Mouse (Mus musculus): Measurements from ENCODE around the gene Gm8126. TPM values are rescaled to one million over a fixed set of nuclear protein-coding genes. Genes with fewer than 3 reads are reported as not detected.
"Not testable (repeated sequence)": the region's sequence is repeated elsewhere in the genome, so short reads cannot be mapped to it uniquely, and the experiment has no call there.

Gene Gm8126
- polyA plus RNA-seq (2012; rRNA removed), result not detected in 2 replicates

- H3K36me3 ChIP-seq (ENCODE audit: control insufficient read depth, insufficient read depth, low read length); H3K4me1 ChIP-seq (ENCODE audit: control insufficient read depth, insufficient read depth, insufficient read length, low read length); H3K27ac ChIP-seq (ENCODE audit: insufficient read depth, low read depth, low read length); H3K4me3 ChIP-seq (ENCODE audit: low read depth, low read length); H3K27me3 ChIP-seq (ENCODE audit: control insufficient read depth, insufficient read depth, low read length): not testable (repeated sequence)
- WGBS, result 94% methylated on average over 3 of the region's 4 CpGs
These were observed at the start of gene Gm8126 for GRCm38 (mm10) chr14:43258349-43258748. Gene Gm8126, plus strand, starts transcription at chr14:43258649.

DNA sequence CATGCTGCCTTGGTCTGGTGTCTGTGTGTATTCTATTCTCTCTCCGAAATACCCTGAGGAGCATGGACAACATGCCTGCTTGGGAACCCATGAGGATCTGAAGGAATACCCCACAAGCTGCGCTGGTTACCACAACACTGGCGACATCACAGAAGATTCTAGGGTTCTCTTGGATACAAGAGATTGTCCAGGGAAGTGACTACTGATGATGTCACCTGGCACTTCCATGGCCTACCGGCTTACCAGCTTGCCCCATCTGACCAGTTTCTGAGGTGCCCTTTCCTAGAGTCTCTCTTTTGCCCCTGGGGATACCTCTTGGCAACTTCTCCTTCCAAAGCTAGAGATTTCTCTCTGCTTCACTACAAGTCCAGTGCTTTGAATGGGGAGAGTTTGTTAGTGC is 23.2 kb upstream of the Gm8126 start, which contains the start of gene Gm8122:
Gene Gm8122 (minus strand): TSS at position 101 of the 400 bp plus-strand sequence.
- H3K27me3 ChIP-seq (ENCODE audit: control insufficient read depth, insufficient read depth, low read length); H3K4me3 ChIP-seq (ENCODE audit: low read depth, low read length): not testable (repeated sequence)
- 89% methylated on average over 4 of the region's 4 CpGs for WGBS

DNA sequence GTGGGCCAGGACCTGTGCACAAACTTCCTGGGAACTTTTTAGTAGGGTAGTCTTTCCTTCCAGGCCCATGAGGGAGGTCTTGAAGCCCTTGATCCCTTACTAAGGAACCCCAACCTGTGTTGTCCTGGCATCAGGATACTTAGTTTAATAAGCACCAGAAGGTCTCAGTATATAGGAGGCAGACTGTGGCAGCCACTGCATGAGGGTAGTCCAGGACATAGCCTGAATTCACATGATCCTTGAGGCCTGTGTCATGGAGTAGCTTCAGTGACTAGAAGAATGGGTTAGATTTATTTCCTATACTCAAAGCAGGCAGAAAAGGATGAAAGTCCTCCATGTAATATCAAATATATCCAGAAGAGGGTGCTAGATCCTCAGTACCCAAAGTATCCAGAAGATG is 20.7 kb upstream of the Gm8126 start:
- H3K27ac ChIP-seq (ENCODE audit: insufficient read depth, low read depth, low read length); H3K27me3 ChIP-seq (ENCODE audit: control insufficient read depth, insufficient read depth, low read length); H3K36me3 ChIP-seq (ENCODE audit: control insufficient read depth, insufficient read depth, low read length); H3K4me3 ChIP-seq (ENCODE audit: low read depth, low read length); H3K4me1 ChIP-seq (ENCODE audit: control insufficient read depth, insufficient read depth, insufficient read length, low read length): not testable (repeated sequence)

More for the DNA sequence above, 23.2 kb upstream of the Gm8126 start, which contains the start of gene Gm8122:
- H3K4me1 ChIP-seq (ENCODE audit: control insufficient read depth, insufficient read depth, insufficient read length, low read length); H3K36me3 ChIP-seq (ENCODE audit: control insufficient read depth, insufficient read depth, low read length); H3K27ac ChIP-seq (ENCODE audit: insufficient read depth, low read depth, low read length): not testable (repeated sequence)

DNA sequence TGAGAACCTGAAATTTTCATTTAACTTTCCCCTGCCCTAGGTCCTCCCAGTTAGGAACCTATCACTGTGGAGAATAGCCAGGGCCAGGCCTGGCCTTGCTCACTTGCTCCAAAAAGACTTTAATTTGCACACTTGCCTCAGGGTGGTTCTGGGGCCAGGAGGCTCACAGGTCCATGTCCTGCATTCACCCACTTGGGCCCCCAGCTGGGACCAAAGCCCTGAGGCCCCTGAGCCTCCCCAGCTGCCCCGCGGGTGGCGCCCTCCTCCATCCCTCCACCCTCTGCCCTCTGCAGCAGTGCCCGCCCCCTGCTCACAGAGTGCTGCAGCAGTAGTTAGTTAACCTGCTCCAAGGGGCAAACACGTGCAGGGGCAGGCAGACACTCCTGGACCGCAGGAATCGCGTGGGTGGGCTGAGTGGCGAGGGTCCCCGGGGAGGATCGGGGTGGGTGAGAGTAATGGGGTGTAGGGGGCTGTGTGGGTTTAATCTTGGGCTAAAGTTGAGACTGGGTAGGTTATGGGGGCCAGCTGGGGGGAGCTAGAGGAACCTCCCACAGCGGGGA is 8.8 kb upstream of the Gm8126 start:
- 39% methylated on average over 10 of the region's 12 CpGs for WGBS
- H3K4me1 ChIP-seq (ENCODE audit: control insufficient read depth, insufficient read depth, insufficient read length, low read length); H3K36me3 ChIP-seq (ENCODE audit: control insufficient read depth, insufficient read depth, low read length); H3K4me3 ChIP-seq (ENCODE audit: low read depth, low read length); H3K27me3 ChIP-seq (ENCODE audit: control insufficient read depth, insufficient read depth, low read length); H3K27ac ChIP-seq (ENCODE audit: insufficient read depth, low read depth, low read length): not testable (repeated sequence)

- not testable (repeated sequence) for H3K4me3 ChIP-seq (ENCODE audit: low read depth, low read length); H3K27me3 ChIP-seq (ENCODE audit: control insufficient read depth, insufficient read depth, low read length)
- 33% methylated on average over 5 of the region's 6 CpGs for WGBS
These were observed 7.7 kb upstream of the Gm8126 start for GRCm38 (mm10) chr14:43250549-43251253.

DNA sequence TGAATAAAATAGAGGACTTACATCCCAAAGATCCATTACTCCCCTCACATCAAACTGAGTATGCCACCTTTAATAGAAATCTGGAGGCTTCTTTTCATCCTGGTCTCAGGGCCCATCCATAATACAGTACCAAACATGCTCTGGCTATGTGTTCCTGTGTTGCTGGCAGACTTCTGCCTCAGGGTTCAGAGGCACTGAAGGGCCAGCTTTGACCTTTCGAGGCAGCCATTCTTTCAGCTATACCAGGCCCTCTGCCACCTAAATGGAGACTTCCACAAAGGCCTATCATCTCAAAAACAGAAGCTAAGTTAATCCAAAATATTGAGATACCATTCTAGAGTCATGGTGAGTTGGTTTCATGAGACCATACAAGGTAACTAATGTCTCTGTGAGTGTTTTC is 1.9 kb upstream of the Gm8126 start:
- H3K27ac ChIP-seq (ENCODE audit: insufficient read depth, low read depth, low read length); H3K4me3 ChIP-seq (ENCODE audit: low read depth, low read length); H3K27me3 ChIP-seq (ENCODE audit: control insufficient read depth, insufficient read depth, low read length); H3K4me1 ChIP-seq (ENCODE audit: control insufficient read depth, insufficient read depth, insufficient read length, low read length); H3K36me3 ChIP-seq (ENCODE audit: control insufficient read depth, insufficient read depth, low read length): not testable (repeated sequence)
- 68% methylated on average over 1 of the region's 1 CpGs for WGBS

More at GRCm38 (mm10) chr14:43250549-43251253, 7.7 kb upstream of the Gm8126 start:
- not testable (repeated sequence) for H3K36me3 ChIP-seq (ENCODE audit: control insufficient read depth, insufficient read depth, low read length); H3K4me1 ChIP-seq (ENCODE audit: control insufficient read depth, insufficient read depth, insufficient read length, low read length); H3K27ac ChIP-seq (ENCODE audit: insufficient read depth, low read depth, low read length)

GRCm38 (mm10) chr14:43263421-43263820 is 5.0 kb downstream of the Gm8126 start:
- not testable (repeated sequence) for H3K27me3 ChIP-seq (ENCODE audit: control insufficient read depth, insufficient read depth, low read length); H3K4me1 ChIP-seq (ENCODE audit: control insufficient read depth, insufficient read depth, insufficient read length, low read length); H3K36me3 ChIP-seq (ENCODE audit: control insufficient read depth, insufficient read depth, low read length); H3K27ac ChIP-seq (ENCODE audit: insufficient read depth, low read depth, low read length); H3K4me3 ChIP-seq (ENCODE audit: low read depth, low read length)
- WGBS, result 87% methylated on average over 3 of the region's 3 CpGs

DNA sequence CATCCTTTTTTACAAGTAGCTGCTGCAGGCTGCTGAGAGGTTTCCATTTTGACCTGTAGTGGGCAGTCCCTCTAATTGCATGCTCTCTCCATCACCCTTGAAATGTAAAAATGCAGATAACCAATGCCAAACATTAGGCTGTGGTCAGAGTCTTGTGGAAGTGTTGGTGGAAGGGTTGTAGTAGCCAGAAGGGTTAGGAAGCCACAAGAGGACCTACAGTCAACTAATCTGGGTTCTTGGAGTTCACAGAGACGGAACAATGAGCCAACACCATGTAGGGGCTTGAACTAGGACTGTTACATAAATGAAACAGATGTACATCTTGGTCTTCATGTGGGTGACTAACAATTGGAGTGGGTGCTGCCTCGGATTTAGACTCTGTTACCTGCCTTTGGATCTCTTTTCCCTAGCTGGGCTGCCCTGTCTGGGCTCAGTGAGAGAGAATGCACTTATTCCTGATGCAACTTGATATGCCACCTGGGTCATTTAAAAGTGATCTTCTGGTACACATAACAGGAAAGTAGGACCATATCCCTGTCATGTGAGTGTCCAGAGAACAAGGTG is 10.2 kb downstream of the Gm8126 start:
- 19% methylated on average over 2 of the region's 2 CpGs for WGBS
- not testable (repeated sequence) for H3K4me1 ChIP-seq (ENCODE audit: control insufficient read depth, insufficient read depth, insufficient read length, low read length); H3K27me3 ChIP-seq (ENCODE audit: control insufficient read depth, insufficient read depth, low read length); H3K4me3 ChIP-seq (ENCODE audit: low read depth, low read length); H3K36me3 ChIP-seq (ENCODE audit: control insufficient read depth, insufficient read depth, low read length); H3K27ac ChIP-seq (ENCODE audit: insufficient read depth, low read depth, low read length)

- H3K4me3 ChIP-seq (ENCODE audit: low read depth, low read length); H3K27me3 ChIP-seq (ENCODE audit: control insufficient read depth, insufficient read depth, low read length); H3K4me1 ChIP-seq (ENCODE audit: control insufficient read depth, insufficient read depth, insufficient read length, low read length); H3K27ac ChIP-seq (ENCODE audit: insufficient read depth, low read depth, low read length); H3K36me3 ChIP-seq (ENCODE audit: control insufficient read depth, insufficient read depth, low read length): not testable (repeated sequence)
- WGBS, result 79% methylated on average over 3 of the region's 3 CpGs
These were observed 10.8 kb downstream of the Gm8126 start for GRCm38 (mm10) chr14:43269211-43269610.

- H3K4me1 ChIP-seq (ENCODE audit: control insufficient read depth, insufficient read depth, insufficient read length, low read length); H3K4me3 ChIP-seq (ENCODE audit: low read depth, low read length); H3K27me3 ChIP-seq (ENCODE audit: control insufficient read depth, insufficient read depth, low read length); H3K27ac ChIP-seq (ENCODE audit: insufficient read depth, low read depth, low read length); H3K36me3 ChIP-seq (ENCODE audit: control insufficient read depth, insufficient read depth, low read length): not testable (repeated sequence)
- WGBS, result 75% methylated on average over 1 of the region's 1 CpGs
These were observed 14.7 kb downstream of the Gm8126 start for GRCm38 (mm10) chr14:43273161-43273560.

GRCm38 (mm10) chr14:43274986-43275511 is 16.6 kb downstream of the Gm8126 start, which contains the start of gene Gm9732:
Gene Gm9732, plus strand, starts transcription at chr14:43275036.
- not testable (repeated sequence) for H3K36me3 ChIP-seq (ENCODE audit: control insufficient read depth, insufficient read depth, low read length); H3K4me1 ChIP-seq (ENCODE audit: control insufficient read depth, insufficient read depth, insufficient read length, low read length); H3K27me3 ChIP-seq (ENCODE audit: control insufficient read depth, insufficient read depth, low read length); H3K27ac ChIP-seq (ENCODE audit: insufficient read depth, low read depth, low read length); H3K4me3 ChIP-seq (ENCODE audit: low read depth, low read length)
- WGBS, result 74% methylated on average over 8 of the region's 8 CpGs

Measured in small intestine, adult 2 months (tissue).